Mouse (Mus musculus) intestine, postnatal 0 days (tissue): ENCODE data around the gene Dnajb4. TPM values are rescaled to one million over a fixed set of nuclear protein-coding genes. Genes with fewer than 3 reads are reported as not detected.
A peak's percentile ranks its signal among the peaks of the same experiment; 100 is the strongest.
"Not testable (repeated sequence)": the region's sequence is repeated elsewhere in the genome, so short reads cannot be mapped to it uniquely, and the experiment has no call there.

Experiments
- ATAC-seq: fragments of 200-750 bp; cut with Nextera tagmentation; 2 replicates; pipeline ENCODE4 v1.8.0; 2017; ENCODE audit warnings: mild to moderate bottlenecking, moderate TSS enrichment, moderate library complexity
- H3K27ac ChIP-seq: fragments of 300-500 bp; sonication (generic); 2 replicates; pipeline ENCODE4 v1.5.1; 2014; ENCODE audit warnings: mild to moderate bottlenecking, low read depth, low read length, moderate library complexity
- H3K27me3 ChIP-seq: fragments of 300-500 bp; sonication (generic); replicated peaks from 2 replicates; pipeline ENCODE4 v1.6.1; 2014; ENCODE audit warnings: low read length, mixed read lengths; ENCODE audit not compliant: control insufficient read depth, insufficient read depth
- H3K36me3 ChIP-seq: fragments of 300-500 bp; sonication (generic); 2 replicates; pipeline ENCODE4 v1.6.1; 2014; ENCODE audit warnings: mild to moderate bottlenecking, moderate library complexity; ENCODE audit not compliant: control insufficient read depth, insufficient read depth
- H3K4me1 ChIP-seq: fragments of 300-500 bp; sonication (generic); replicated peaks from 2 replicates; pipeline ENCODE4 v1.6.1; 2014; ENCODE audit warnings: antibody characterized with exemption, low read length, mixed read lengths; ENCODE audit not compliant: control insufficient read depth, insufficient read depth
- H3K4me2 ChIP-seq: fragments of 300-500 bp; sonication (generic); replicated peaks from 2 replicates; pipeline ENCODE4 v1.6.1; 2014; ENCODE audit warnings: low read depth, mild to moderate bottlenecking, moderate library complexity
- H3K4me3 ChIP-seq: fragments of 300-500 bp; sonication (generic); 2 replicates; pipeline ENCODE4 v1.5.1; 2014; ENCODE audit warnings: low read depth, low read length
- H3K9ac ChIP-seq: fragments of 300-500 bp; sonication (generic); 2 replicates; pipeline ENCODE4 v1.6.1; 2014; ENCODE audit warnings: mild to moderate bottlenecking, low read depth, low read length
- H3K9me3 ChIP-seq: fragments of 300-500 bp; sonication (generic); 2 replicates; pipeline ENCODE4 v1.6.1; 2016; ENCODE audit warnings: mixed run types; ENCODE audit not compliant: control insufficient read depth
- CTCF ChIP-seq: sonication (generic); IDR thresholded peaks from 2 replicates; pipeline ENCODE4 v1.5.1; 2016; ENCODE audit warnings: low read depth, mild to moderate bottlenecking, control low read depth, antibody characterized with exemption, moderate library complexity
- WGBS: fragments of 180-500 bp; shearing (Covaris S2); extraction: QIAGEN DNeasy Blood & Tissue Kit; methylation state at CpG from one replicate; pipeline ENCODE4 v1.1.7; 2014; 5-methylcytosine and 5-hydroxymethylcytosine counted together
- polyA plus RNA-seq: library from polyadenylated mRNA; unstranded; fragments of >200 nt; fragmentation: Nextera tagmentation; extraction: Ambion mirVana; gene quantifications from 2 replicates; pipeline ENCODE4 v1.2.1, GENCODE M21; 2015

Dnajb4 gene
- polyA plus RNA-seq, 1 experiment from 2014 or later = 17.9 TPM

DNA sequence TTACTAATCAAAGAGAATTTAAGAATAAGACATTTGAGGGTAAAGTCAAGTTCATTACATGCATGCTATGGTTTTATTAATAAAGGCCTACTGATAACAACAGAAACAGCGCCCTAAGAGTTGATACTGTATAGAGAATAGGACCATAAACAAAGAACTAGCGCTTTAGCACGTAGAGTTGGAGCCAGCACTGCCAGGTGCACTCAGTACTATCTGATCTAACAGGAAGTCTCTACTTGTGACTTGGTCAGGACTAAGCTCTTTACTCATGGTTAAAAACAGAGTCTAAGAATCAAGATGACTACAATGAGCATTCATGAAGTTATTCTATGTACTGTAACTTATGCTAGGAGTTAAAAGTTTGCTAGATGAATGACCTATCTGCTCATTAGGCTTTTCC is 5.5 kb downstream of the Dnajb4 start:
- WGBS = 39% methylated on average over 3 of the region's 3 CpGs
- Histone ChIP-seq H3K27me3 (no peaks in the 10 kb centered on the region), H3K4me3 (no peak overlapping the region), H3K9me3 (no peaks in the 10 kb centered on the region), H3K27ac (0 out of 2 replicates have a peak overlapping the region, but pooled peaks have one; percentile 5), H3K4me1 (peaks cover 12% of the 10 kb centered on the region; the same call in 1 of the 2 replicates), H3K36me3 (no peaks in the 10 kb centered on the region), H3K4me2 (no peak overlapping the region), H3K9ac (no peak overlapping the region)
- ATAC-seq = peak; percentile 51
- no peak for TF ChIP-seq CTCF

DNA sequence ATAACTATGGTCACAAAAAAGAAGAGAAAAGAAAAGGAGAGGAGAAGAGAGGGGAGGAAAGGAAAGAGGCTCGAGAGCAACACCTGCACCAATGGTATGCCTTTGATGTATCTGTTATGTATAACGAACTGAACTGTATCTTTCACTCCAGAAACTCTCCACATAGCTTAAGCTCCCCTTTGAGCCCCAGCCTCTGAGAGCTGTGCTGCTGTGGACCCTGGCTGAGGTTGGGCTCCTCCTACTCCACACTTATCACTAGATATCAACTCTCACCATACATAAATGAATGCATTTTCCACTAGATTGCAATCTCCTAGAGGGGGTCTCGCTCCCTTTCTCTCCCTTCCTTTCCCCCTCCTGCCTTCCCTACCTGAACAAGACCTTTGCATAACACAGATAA is 6.1 kb downstream of the Dnajb4 start:
- WGBS = 54% methylated on average over 3 of the region's 3 CpGs
- Histone ChIP-seq H3K4me1 (peaks cover 12% of the 10 kb centered on the region; the same call in 1 of the 2 replicates), H3K27me3 (no peaks in the 10 kb centered on the region), H3K4me2 (no peak overlapping the region), H3K9me3 (no peaks in the 10 kb centered on the region), H3K4me3 (no peak overlapping the region), H3K36me3 (no peaks in the 10 kb centered on the region), H3K9ac (no peak overlapping the region), H3K27ac (no peak overlapping the region)
- no peak for TF ChIP-seq CTCF
- ATAC-seq = no peak

DNA sequence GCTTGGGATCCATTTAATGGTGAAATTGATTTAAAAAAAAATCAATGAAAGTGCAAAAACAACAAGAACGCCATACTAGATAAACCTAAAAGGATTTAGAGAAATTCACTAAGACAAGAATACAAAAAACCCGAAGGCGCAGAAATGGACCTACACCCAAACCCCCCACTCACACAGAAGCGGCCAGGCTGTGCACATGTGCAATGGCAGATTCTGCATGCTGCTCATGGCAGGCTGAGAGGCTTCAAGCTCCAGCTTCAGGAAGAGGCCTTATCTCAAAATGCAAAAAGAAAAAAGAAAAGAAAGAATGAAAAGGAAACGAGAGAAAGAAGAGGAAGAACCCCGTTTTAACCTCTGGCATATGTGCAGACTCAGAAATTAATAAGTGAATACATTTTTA is 6.7 kb downstream of the Dnajb4 start:
- H3K36me3 ChIP-seq = no peaks in the 10 kb centered on the region
- no peak overlapping the region for H3K4me3 ChIP-seq
- no peak for ATAC-seq
- peaks cover 12% of the 10 kb centered on the region; the same call in 1 of the 2 replicates for H3K4me1 ChIP-seq
- 87% methylated on average over 6 of the region's 6 CpGs for WGBS
- no peak overlapping the region for H3K9ac ChIP-seq
- no peak overlapping the region for H3K27ac ChIP-seq
- H3K9me3 ChIP-seq = no peaks in the 10 kb centered on the region
- no peak for TF ChIP-seq CTCF
- H3K4me2 ChIP-seq = no peak overlapping the region
- no peaks in the 10 kb centered on the region for H3K27me3 ChIP-seq

DNA sequence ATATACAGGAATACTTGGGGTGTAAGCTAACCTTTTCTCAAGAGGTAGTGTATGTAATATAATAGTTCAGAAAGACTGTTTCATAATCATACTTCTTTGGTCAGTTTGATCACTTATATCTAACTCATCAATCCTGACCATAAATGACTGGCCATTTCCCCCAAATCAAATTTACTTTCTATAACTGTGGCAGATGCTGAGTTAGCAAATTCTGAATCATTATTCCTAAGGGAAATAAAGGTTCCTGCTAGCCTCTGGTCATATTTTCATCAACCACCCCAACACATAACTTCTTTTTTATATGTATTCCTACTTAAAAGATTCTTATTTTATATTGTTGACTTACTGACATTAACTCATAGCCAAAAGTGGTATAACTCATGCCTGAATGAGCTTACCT is 7.2 kb downstream of the Dnajb4 start:
- peaks cover 12% of the 10 kb centered on the region; the same call in 1 of the 2 replicates for H3K4me1 ChIP-seq
- no peak overlapping the region for H3K9ac ChIP-seq
- no peaks in the 10 kb centered on the region for H3K9me3 ChIP-seq
- no peak for TF ChIP-seq CTCF
- no peaks in the 10 kb centered on the region for H3K27me3 ChIP-seq
- no peak for ATAC-seq
- H3K4me3 ChIP-seq = no peak overlapping the region
- no peaks in the 10 kb centered on the region for H3K36me3 ChIP-seq
- H3K4me2 ChIP-seq = no peak overlapping the region
- H3K27ac ChIP-seq = no peak overlapping the region

DNA sequence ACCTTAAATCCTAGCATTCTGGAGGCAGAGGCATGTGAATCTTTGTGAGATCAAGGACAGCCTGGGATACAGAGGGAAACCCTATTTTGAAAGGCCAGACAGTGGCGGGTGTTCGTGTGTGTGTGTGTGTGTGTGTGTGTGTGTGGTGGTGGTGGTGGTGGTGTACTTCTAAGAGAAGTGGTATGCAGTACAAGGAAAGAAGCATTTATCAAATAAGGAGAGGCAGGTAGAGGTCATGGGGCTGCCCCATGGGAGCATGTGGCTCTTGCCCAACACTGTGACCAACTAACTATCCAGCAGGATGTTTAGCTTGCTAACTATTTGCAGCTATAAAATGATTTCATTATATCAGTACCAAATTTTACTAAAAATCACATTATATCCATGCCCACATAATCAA is 8.5 kb downstream of the Dnajb4 start:
- ATAC-seq = peak; percentile 50
- Histone ChIP-seq H3K4me3 (no peak overlapping the region), H3K9ac (no peak overlapping the region), H3K27me3 (no peaks in the 10 kb centered on the region), H3K27ac (peak overlapping the region; percentile 54), H3K36me3 (no peaks in the 10 kb centered on the region), H3K4me2 (no peak overlapping the region), H3K4me1 (peaks cover 8% of the 10 kb centered on the region; the same call in 1 of the 2 replicates), H3K9me3 (no peaks in the 10 kb centered on the region)
- no peak for TF ChIP-seq CTCF
- 73% methylated on average over 2 of the region's 2 CpGs for WGBS

DNA sequence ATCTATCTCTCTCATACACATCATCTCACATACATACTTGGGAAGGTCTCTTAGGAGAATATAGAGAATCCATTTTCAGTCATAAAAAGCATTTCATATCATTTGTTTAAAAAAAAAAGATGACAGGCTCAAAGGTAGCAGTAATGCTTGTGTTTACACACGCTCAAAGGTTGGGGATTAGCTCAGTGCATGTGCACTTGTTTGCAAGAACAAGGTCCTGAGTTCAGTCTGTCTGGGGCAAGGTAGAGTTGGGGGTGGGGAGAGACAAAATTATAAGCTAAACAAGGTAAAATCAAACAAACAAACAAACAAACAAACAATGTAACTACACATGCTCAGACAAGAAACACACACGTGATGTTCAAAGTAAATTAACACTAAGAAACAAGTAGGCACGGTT is 8.9 kb downstream of the Dnajb4 start:
- Histone ChIP-seq H3K4me2 (no peak overlapping the region), H3K4me1 (peaks cover 4% of the 10 kb centered on the region; the same call in 1 of the 2 replicates), H3K4me3 (no peak overlapping the region), H3K27me3 (no peaks in the 10 kb centered on the region), H3K9ac (no peak overlapping the region), H3K9me3 (no peaks in the 10 kb centered on the region), H3K27ac (peak overlapping the region; percentile 77), H3K36me3 (no peaks in the 10 kb centered on the region)
- TF ChIP-seq CTCF = no peak
- peak; percentile 86 for ATAC-seq
- 62% methylated on average over 3 of the region's 3 CpGs for whole genome bisulfite sequencing

DNA sequence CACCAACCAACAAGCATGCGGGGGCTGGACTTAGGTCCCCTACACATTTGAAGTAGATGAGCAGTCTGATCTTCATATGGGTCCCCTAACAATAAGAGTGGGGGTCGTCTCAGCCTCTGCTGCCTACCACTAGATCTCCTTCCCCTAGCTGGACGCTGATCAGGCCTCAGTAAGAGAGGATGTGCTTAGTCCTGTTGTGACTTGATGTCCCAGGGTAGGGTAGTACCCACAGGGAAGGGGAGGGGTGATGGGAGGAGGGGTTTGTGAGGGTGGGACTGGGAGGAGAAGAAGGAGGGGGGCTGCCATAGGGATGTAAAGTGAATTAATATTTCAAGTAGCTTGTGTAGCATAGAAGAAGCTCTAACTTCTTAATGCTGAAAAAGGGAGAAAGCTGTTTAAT is 11.0 kb downstream of the Dnajb4 start:
- no peak overlapping the region for H3K4me3 ChIP-seq
- H3K4me2 ChIP-seq = no peak overlapping the region
- H3K9ac ChIP-seq = no peak overlapping the region
- H3K9me3 ChIP-seq = no peaks in the 10 kb centered on the region
- H3K27ac ChIP-seq = no peak overlapping the region
- no peak for TF ChIP-seq CTCF
- WGBS = 79% methylated on average over 3 of the region's 3 CpGs
- no peaks in the 10 kb centered on the region for H3K27me3 ChIP-seq
- no peak for ATAC-seq
- H3K4me1 ChIP-seq = 0 out of 2 replicates have a peak, but pooled peaks cover 3% of the 10 kb centered on the region
- H3K36me3 ChIP-seq = no peaks in the 10 kb centered on the region

DNA sequence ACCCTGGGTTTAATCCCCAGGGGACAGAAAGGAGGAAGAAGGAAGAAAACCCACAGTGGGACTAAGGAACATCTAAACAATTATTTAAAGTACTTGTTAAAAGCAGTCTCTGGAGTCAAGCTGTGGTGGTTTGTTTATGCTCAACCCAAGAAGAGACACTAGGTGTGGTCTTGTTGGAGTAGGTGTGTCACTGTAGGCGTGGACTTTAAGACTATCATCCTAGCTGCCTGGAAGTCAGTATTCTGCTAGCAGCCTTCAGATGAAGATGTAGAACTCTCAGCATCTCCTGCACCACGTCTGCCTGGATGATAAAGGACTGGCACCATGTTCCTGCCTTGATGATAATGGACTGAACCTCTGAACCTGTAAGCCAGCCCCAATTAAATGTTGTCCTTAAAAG is 12.9 kb downstream of the Dnajb4 start:
- H3K9me3 ChIP-seq, H3K27me3 ChIP-seq, H3K27ac ChIP-seq, H3K4me3 ChIP-seq, H3K36me3 ChIP-seq, H3K4me2 ChIP-seq, H3K9ac ChIP-seq, H3K4me1 ChIP-seq, ATAC-seq: not testable (repeated sequence)
- WGBS = 24% methylated on average over 2 of the region's 2 CpGs
